9 mouse cellular contexts compared by ENCODE assay signal in the genomic region with DNA sequence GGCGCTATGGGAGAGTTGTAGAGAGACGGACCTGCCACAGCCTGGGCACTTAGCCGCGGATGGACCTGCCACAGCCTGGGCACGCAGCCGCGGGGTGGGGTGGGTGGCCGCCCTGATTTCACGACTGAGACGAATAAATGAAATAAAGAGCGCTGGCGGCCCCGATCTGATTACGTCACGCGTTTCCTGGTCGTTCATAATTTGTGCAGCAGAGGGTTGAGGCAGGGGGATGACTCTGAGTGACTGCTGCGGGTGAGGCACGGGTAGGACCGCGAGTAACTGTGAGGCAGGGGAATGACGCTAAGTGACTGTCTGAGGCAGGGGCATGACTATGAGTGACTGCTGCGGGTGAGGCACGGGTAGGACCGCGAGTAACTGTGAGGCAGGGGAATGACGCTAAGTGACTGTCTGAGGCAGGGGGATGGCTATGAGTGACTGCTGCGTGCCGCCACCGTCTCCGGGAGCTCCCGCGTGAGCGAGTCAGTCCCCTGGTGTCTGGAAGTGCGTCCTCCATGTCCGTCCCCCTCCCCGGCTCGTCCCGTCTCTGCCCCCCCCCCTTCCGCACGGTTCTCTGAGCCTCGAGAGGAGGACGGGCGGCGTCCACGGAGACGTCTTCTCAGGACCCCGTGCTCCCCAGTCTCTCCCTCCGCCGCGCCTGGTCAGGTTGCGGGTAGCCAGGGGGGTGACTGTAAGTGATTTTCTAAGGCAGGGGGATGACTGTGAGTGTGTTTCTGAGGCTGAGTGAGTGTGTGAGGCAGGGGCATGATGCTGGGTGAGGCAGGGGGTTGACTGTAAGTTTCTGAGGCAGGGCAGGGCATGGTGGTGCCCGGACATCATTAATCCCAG. TPM values are rescaled to one million over a fixed set of nuclear protein-coding genes. Genes with fewer than 3 reads are reported as not detected.
DNase-seq lines count a peak whose midpoint lies in the region; ATAC-seq lines count a peak whose summit lies in the region.
"Had no signal": no experiment of that assay in that cellular context is flagged by ENCODE, and none has a peak within 500 bp of the region (broad histone marks: within the 10 kb centered on the region; RNA-seq: fewer than 3 reads in every experiment).

No protein-coding gene starts in this region.

- intact Hi-C loops in heart, postnatal 25 days (cut with DNase I), result no loop called here
- intact Hi-C loops in heart, postnatal 10 days (cut with DNase I), result no loop called here
- intact Hi-C loops in left cerebral cortex, postnatal 36 days (cut with DNase I), result no loop called here

- WGBS in embryonic facial prominence, embryonic 13.5 days, result under 1% methylated on average over 47 of the region's 53 CpGs
- under 1% methylated on average over 49 of the region's 53 CpGs for WGBS in midbrain, embryonic 10.5 days

- H3K4me2 ChIP-seq in embryonic facial prominence, embryonic 13.5 days, result peak overlapping the region; percentile 78

- H3K9ac ChIP-seq in embryonic facial prominence, embryonic 13.5 days, result 0 out of 2 replicates have a peak overlapping the region, but pooled peaks have one; percentile 44

- DNase-seq in heart, adult 11 months, result peak; percentile 96
- no peak for DNase-seq in heart, postnatal 25 days (ENCODE audit: low spot score)
- peak; percentile 29 for DNase-seq in adipocyte (ENCODE audit: low spot score)
- peak; percentile 45 to 55 for DNase-seq in heart, postnatal 10 days
- DNase-seq in left cerebral cortex, postnatal 36 days (ENCODE audit: low spot score in 2 of 2), result peak; percentile 30 to 46
- peak; percentile 57 for DNase-seq in midbrain, embryonic 10.5 days (ENCODE audit: low spot score)
- peak; percentile 58 to 84 for DNase-seq in spleen, postnatal 4 days (ENCODE audit: low spot score in 2 of 2)

- H3K36me3 ChIP-seq in embryonic facial prominence, embryonic 13.5 days, result no peaks in the 10 kb centered on the region
- no peaks in the 10 kb centered on the region for H3K36me3 ChIP-seq in midbrain, embryonic 10.5 days

- no peaks in the 10 kb centered on the region for H3K9me3 ChIP-seq in embryonic facial prominence, embryonic 13.5 days
- no peaks in the 10 kb centered on the region; the same call in 1 of the 2 replicates for H3K9me3 ChIP-seq in midbrain, embryonic 10.5 days (replicated peaks)

- H3K4me3 ChIP-seq in embryonic facial prominence, embryonic 13.5 days, result peak overlapping the region; percentile 57
- H3K4me3 ChIP-seq in midbrain, embryonic 10.5 days, result peak overlapping the region; percentile 73

- ATAC-seq in embryonic facial prominence, embryonic 13.5 days (ENCODE audit: insufficient number of reproducible peaks, insufficient read depth, low FRiP score, low TSS enrichment, low read depth), result no peak

- no peak overlapping the region for H3K27ac ChIP-seq in embryonic facial prominence, embryonic 13.5 days
- H3K27ac ChIP-seq in midbrain, embryonic 10.5 days (replicated peaks), result peak overlapping the region; percentile 95

- H3K4me1 ChIP-seq in embryonic facial prominence, embryonic 13.5 days, result peaks cover 27% of the 10 kb centered on the region
- H3K4me1 ChIP-seq in midbrain, embryonic 10.5 days, result peaks cover 25% of the 10 kb centered on the region

- peaks cover 17% of the 10 kb centered on the region for H3K27me3 ChIP-seq in embryonic facial prominence, embryonic 13.5 days
- H3K27me3 ChIP-seq in midbrain, embryonic 10.5 days (ENCODE audit: low read depth, poor library complexity, severe bottlenecking), result peaks cover 4% of the 10 kb centered on the region; the same call in 1 of the 2 replicates

RNA-seq across cellular contexts. Expression of gene Ccr1, which starts 45.1 kb away (rescaled TPM):
- 1 to 10 TPM; 1.1 to 1.3 TPM for total RNA-seq in heart, postnatal 25 days (2021)
- polyA plus RNA-seq in embryonic facial prominence, embryonic 13.5 days (2015; fragmentation: Nextera tagmentation; extraction: Ambion mirVana), result 1.9 and 2.2 TPM in 2 replicates
- total RNA-seq in heart, postnatal 10 days (2021), result 1 to 10 TPM; 1.3 to 1.7 TPM
- under 1 TPM; 0.17 to 0.50 TPM for total RNA-seq in left cerebral cortex, postnatal 36 days (2021)
- 0.98 and 1.3 TPM in 2 replicates for polyA plus RNA-seq in midbrain, embryonic 10.5 days (2016; fragmentation: Nextera tagmentation; extraction: Ambion mirVana)

RNA-seq across cellular contexts. Expression of gene Ccr1l1, which starts 54.8 kb away (rescaled TPM):
- total RNA-seq in heart, postnatal 25 days (2021), result not detected
- not detected in 2 replicates for polyA plus RNA-seq in embryonic facial prominence, embryonic 13.5 days (2015; fragmentation: Nextera tagmentation; extraction: Ambion mirVana)
- not detected for total RNA-seq in heart, postnatal 10 days (2021)
- not detected for total RNA-seq in left cerebral cortex, postnatal 36 days (2021)
- polyA plus RNA-seq in midbrain, embryonic 10.5 days (2016; fragmentation: Nextera tagmentation; extraction: Ambion mirVana), result not detected in 2 replicates
- total RNA-seq: left cerebral cortex, postnatal 25 days had no signal
